Mouse (Mus musculus) adrenal gland, adult (tissue): Measurements from ENCODE around the gene Sh3bgrl3.
A peak's percentile ranks its signal among the peaks of the same experiment; 100 is the strongest.

ENCODE experiments used
- DNase-seq, 2 experiments: peaks; one replicate each; pipeline ENCODE4 v3.0.0; 2022 to 2023; ENCODE audit warnings: low spot score in 1 of 2; ENCODE audit not compliant: inconsistent age in 2 of 2

The Sh3bgrl3 gene

DNA sequence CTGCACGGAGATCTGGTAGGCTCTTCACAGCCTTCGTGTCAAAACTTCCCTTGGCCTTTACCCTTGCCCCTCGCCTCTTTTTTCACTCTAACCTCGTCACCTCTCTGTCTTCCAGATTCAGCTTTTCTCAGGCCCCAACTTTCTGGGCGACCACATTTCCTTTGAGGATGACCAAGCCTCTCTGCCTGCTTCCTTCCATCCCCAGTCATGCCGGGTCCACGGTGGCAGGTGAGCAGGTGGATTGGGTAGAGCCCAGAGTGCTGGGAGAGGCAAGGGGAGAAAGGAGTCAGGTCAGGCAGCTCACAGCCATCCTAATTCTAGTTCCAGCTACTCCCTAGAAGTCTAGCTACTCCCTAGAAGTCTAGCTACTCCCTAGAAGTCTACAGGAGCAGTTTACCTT lies 46.1 kb downstream of the Sh3bgrl3 start:
- no peak for DNase-seq

DNA sequence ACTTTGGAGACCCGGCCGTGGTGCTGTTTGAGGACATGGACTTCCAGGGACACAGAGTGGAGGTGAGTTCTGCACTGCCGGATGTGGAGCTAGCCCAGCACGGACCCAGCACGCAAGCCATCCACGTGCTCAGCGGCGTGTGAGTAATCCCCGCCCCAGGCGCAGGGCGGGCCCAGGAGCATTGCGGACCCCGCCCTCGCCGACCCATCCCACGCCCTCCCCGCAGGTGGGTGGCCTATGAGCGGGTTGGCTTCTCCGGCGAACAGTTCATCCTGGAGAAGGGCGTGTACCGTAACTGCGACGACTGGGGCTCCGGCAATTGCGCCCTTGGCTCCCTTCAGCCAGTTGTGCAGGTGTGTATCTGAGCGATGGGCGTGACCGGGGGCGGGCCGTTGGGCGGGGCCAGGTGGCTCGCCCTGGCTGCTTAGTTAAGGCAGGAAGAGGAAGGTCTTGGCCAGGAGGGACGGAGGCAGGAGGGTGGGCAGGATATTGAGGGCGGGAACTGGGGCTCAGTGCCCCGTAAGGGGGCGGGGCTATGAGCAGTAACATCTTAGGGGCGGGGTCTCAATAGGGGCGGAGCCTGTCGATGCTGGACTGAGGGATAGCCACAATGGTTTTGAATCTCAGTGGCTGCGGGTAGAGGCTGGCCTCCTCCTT lies 46.7 kb downstream of the Sh3bgrl3 start:
- peak; percentile 70 to 87 for DNase-seq

DNA sequence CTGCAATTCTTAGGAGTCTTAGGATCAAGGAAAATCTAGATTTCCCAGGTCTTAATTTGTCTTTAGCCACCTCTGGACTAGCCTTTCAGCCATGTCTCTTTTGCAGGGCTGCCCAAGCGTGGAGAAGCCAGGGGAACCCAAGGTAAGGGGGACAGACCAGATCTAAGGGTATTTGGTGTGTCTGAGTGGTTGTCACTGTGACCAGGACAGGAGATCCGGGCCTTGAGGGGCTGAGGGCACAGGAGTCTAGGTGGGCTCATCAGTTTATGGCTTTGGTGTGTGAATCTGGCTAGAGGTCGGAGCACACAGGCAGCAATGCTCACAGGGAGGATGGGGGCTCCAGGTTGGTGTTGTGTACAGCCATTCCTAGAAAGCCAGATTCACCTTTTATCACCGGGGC lies 47.9 kb downstream of the Sh3bgrl3 start:
- DNase-seq = no peak

DNA sequence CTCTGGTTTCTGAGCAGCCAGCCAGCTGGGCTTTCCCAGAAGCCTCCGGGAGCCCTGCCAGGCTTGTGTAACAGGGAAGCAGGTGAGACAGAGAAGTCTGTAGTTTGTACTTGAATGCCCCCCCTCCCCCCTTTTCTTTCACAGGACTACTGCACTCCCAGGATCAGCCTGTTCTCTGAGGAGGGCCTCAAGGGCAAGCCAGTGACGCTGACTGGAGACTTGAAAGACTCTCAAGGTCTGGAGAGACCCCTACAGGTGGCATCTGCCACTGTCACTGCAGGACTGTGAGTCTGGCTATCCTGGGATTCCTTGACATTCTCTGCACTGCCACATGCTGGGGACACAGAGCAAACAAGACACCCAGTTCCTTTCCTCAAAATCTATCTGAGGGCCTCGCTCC lies 49.9 kb downstream of the Sh3bgrl3 start:
- peak; percentile 57 to 73 for DNase-seq
